Mouse (Mus musculus) embryonic fibroblast, embryonic 13.5 days (primary cell): Measurements from ENCODE around the gene Anapc15-ps.

Source experiments
- CTCF ChIP-seq: IDR thresholded peaks from 2 replicates; pipeline ENCODE4 v1.5.1; 2011; ENCODE audit warnings: mild to moderate bottlenecking, control low read depth, low read length, moderate library complexity, borderline replicate concordance; ENCODE audit not compliant: insufficient read depth
- POLR2A ChIP-seq: IDR thresholded peaks from 2 replicates; pipeline ENCODE4 v1.6.1; 2011; ENCODE audit warnings: low read depth, mild to moderate bottlenecking, control low read depth, low read length, moderate library complexity

DNA sequence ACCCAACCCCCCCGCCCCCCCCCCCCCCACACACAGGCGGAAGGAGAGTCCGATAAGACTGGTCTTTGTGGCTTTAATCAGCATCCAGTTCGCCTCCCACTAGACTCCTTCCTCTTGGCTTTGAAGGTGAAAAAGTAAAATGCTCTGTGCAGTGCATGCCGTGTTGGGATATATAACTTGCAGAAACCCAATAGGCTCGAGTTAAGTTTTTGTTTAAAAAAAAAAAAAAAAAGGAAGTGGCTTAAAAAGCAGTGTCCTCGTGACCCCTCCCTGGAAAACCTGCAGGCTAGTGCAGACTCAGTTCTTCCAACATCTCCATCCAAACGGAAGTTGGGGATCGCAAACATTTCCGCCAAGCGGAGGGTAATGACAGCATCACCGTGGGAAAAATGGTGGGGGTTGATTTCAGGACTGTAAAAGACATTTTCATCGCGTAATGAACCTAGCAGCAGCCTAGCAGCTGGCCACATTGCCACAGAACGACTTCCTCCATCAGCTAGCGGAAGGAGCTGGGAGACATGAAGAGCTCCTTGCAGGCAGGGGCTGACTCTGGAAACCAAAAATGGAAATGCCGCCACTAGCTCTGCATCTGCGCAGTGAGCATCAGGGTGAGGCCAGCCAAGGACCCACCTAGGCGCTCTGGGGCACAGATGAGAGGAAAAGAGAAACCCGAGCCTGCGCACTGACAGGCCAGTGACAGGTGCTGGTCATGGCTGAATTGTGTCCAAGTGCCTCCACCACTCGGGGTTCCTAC lies 4.3 kb upstream of the Anapc15-ps start:
- no peak for TF ChIP-seq POLR2A
- no peak for TF ChIP-seq CTCF
